Mouse (Mus musculus): ENCODE results near the gene Atf7. TPM values are rescaled to one million over a fixed set of nuclear protein-coding genes. Genes with fewer than 3 reads are reported as not detected.
"Not testable (repeated sequence)": the region's sequence is repeated elsewhere in the genome, so short reads cannot be mapped to it uniquely, and the experiment has no call there.

Gene Atf7
- total and polyA plus RNA-seq, 2 experiments from 2014 or later, result 16.2 to 20.6 TPM

DNA sequence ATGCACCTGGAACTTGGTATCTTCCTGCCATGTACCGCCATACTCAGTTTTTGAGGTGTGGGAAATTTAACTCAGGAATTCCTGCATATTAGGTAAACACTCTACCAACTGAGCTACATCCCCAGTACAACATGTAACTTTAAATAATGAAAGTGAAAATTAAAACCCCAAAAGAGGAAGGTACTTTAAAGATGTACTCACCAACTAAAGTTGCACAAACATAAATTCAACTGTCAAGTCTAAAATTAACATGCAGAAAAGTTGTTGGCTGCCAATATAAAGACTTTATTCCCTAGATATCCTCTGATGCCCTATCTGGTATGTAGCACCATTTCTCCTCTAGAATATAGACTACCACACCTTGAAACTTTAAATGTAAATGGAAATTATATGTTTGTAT is 7.6 kb downstream of the Atf7 start:
- H3K9ac ChIP-seq (replicated peaks; ENCODE audit: low read depth, low read length), result no peak overlapping the region
- ATAC-seq (ENCODE audit: insufficient read depth, low read depth), result no peak
- no peaks in the 10 kb centered on the region for H3K27me3 ChIP-seq (ENCODE audit: control insufficient read depth, insufficient read depth, low read length)
- no peaks in the 10 kb centered on the region for H3K9me3 ChIP-seq (replicated peaks; ENCODE audit: control insufficient read depth, low read length)
- H3K36me3 ChIP-seq (replicated peaks; ENCODE audit: control insufficient read depth, insufficient read depth, low read length), result peaks cover 6% of the 10 kb centered on the region
- no peak overlapping the region for H3K4me3 ChIP-seq (ENCODE audit: low read depth, low read length)
- 96% methylated on average over 1 of the region's 1 CpGs for WGBS
- H3K27ac ChIP-seq (ENCODE audit: low read depth), result no peak overlapping the region
- no peak for DNase-seq (ENCODE audit: low spot score)
- no peak for TF ChIP-seq EP300 (IDR thresholded peaks at IDR 0.05; ENCODE audit: low read depth)
- no peak for TF ChIP-seq CTCF (IDR thresholded peaks at IDR 0.05; ENCODE audit: low read depth)
- peaks cover 7% of the 10 kb centered on the region; the same call in 1 of the 2 replicates for H3K4me1 ChIP-seq (ENCODE audit: control insufficient read depth, insufficient read depth)
- no peak overlapping the region for H3K4me2 ChIP-seq (ENCODE audit: low read depth, low read length)

DNA sequence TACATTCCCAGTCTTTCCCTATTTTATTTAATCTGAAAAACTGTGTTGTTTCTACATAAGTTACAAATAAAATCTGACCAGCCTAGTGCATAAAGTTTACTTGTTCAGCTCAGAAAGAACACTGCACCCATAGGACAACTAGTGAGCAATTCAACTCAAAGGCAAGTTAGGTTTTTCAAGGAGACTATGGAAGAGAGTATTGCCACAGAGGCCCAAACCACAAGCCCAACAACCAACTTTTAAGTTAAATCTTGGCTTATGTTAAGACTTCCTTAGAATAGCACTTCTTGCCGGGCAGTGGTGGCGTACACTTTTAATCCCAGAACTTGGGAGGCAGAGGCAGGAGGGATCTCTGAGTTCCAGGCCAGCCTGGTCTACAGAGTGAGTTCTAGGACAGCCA is 9.1 kb downstream of the Atf7 start:
- 90% methylated on average over 2 of the region's 2 CpGs for WGBS
- H3K27ac ChIP-seq (ENCODE audit: low read depth), result no peak overlapping the region
- no peak overlapping the region for H3K4me3 ChIP-seq (ENCODE audit: low read depth, low read length)
- H3K27me3 ChIP-seq (ENCODE audit: control insufficient read depth, insufficient read depth, low read length), result no peaks in the 10 kb centered on the region
- peaks cover 12% of the 10 kb centered on the region for H3K36me3 ChIP-seq (replicated peaks; ENCODE audit: control insufficient read depth, insufficient read depth, low read length)
- no peak for ATAC-seq (ENCODE audit: insufficient read depth, low read depth)
- no peak for DNase-seq (ENCODE audit: low spot score)
- TF ChIP-seq CTCF (IDR thresholded peaks at IDR 0.05; ENCODE audit: low read depth), result no peak
- H3K4me2 ChIP-seq (ENCODE audit: low read depth, low read length), result no peak overlapping the region
- no peak overlapping the region for H3K9ac ChIP-seq (replicated peaks; ENCODE audit: low read depth, low read length)
- no peaks in the 10 kb centered on the region for H3K9me3 ChIP-seq (replicated peaks; ENCODE audit: control insufficient read depth, low read length)
- H3K4me1 ChIP-seq (ENCODE audit: control insufficient read depth, insufficient read depth), result peaks cover 3% of the 10 kb centered on the region; the same call in 1 of the 2 replicates

DNA sequence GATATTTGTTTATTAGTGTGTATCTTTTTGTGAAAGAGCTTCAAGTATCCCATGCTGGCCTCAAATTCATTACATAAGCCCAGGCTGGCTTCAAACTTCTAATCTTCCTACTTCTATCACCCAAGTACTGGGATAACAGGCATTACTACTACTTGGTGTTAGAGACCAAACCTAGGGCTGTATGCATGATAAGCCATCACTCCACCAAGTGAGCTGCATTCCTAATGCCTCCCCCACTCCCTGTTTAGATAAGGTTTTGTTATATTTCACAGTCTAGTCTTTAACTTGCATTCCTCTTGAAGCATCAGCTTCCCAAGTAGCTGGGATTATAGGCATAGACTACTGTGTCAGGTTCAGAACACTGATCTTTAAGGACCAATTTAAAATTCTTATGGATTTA is 11.0 kb downstream of the Atf7 start:
- Histone ChIP-seq H3K4me1 (ENCODE audit: control insufficient read depth, insufficient read depth) (peaks cover 3% of the 10 kb centered on the region; the same call in 1 of the 2 replicates), H3K36me3 (replicated peaks; ENCODE audit: control insufficient read depth, insufficient read depth, low read length) (0 out of 2 replicates have a peak, but pooled peaks cover 6% of the 10 kb centered on the region), H3K4me2 (ENCODE audit: low read depth, low read length) (no peak overlapping the region), H3K27me3 (ENCODE audit: control insufficient read depth, insufficient read depth, low read length) (no peaks in the 10 kb centered on the region), H3K9ac (replicated peaks; ENCODE audit: low read depth, low read length) (no peak overlapping the region), H3K4me3 (ENCODE audit: low read depth, low read length) (no peak overlapping the region), H3K9me3 (replicated peaks; ENCODE audit: control insufficient read depth, low read length) (no peaks in the 10 kb centered on the region), H3K27ac (ENCODE audit: low read depth) (no peak overlapping the region)
- TF ChIP-seq EP300 (IDR thresholded peaks at IDR 0.05; ENCODE audit: low read depth), result no peak
- TF ChIP-seq CTCF (IDR thresholded peaks at IDR 0.05; ENCODE audit: low read depth), result no peak
- no peak for DNase-seq (ENCODE audit: low spot score)
- no peak for ATAC-seq (ENCODE audit: insufficient read depth, low read depth)

DNA sequence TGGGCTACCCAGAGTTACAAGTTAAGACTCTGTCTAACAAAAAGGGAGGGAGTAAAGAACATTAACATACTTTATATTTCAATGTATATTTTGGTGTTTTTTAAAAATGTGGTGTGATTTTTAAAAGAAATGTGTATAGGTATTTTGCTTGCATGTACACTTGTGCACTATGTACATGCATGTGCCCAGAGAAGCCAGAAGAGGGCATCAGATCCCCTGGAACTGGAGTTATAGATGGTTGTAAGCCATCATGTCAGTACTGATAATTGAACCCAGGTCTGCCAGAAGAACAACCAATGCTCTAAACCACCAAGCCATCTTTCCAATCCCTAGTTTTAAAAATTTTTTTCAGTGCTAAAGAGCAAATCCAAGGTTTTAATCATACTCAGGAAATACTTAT is 12.3 kb downstream of the Atf7 start:
- Histone ChIP-seq H3K27ac (ENCODE audit: low read depth) (no peak overlapping the region), H3K4me1 (ENCODE audit: control insufficient read depth, insufficient read depth) (peaks cover 8% of the 10 kb centered on the region), H3K27me3 (ENCODE audit: control insufficient read depth, insufficient read depth, low read length) (no peaks in the 10 kb centered on the region), H3K9me3 (replicated peaks; ENCODE audit: control insufficient read depth, low read length) (no peaks in the 10 kb centered on the region), H3K9ac (replicated peaks; ENCODE audit: low read depth, low read length) (no peak overlapping the region), H3K4me3 (ENCODE audit: low read depth, low read length) (no peak overlapping the region), H3K4me2 (ENCODE audit: low read depth, low read length) (no peak overlapping the region), H3K36me3 (replicated peaks; ENCODE audit: control insufficient read depth, insufficient read depth, low read length) (0 out of 2 replicates have a peak, but pooled peaks cover 6% of the 10 kb centered on the region)
- TF ChIP-seq EP300 (IDR thresholded peaks at IDR 0.05; ENCODE audit: low read depth) (no peak), CTCF (IDR thresholded peaks at IDR 0.05; ENCODE audit: low read depth) (peak; percentile 29)
- ATAC-seq (ENCODE audit: insufficient read depth, low read depth) (no peak), DNase-seq (ENCODE audit: low spot score) (no peak)

DNA sequence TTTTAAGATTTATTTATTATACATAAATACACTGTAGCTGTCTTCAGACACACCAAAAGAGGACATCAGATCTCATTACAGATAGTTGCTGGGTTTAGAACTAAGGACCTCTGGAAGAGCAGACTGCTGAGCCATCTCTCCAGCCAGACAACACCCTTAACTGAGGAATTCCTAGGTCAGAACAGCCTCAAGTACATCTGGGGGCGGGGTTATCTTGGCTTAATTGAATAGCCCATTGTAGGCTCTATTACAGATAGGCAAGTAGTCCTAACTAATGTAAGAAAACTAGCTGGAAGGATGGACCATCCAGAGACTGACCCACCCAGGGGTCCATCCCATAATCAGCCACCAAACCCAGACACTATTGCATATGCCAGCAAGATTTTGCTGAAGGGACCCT is 16.7 kb downstream of the Atf7 start:
- H3K27me3 ChIP-seq (ENCODE audit: control insufficient read depth, insufficient read depth, low read length); H3K4me3 ChIP-seq (ENCODE audit: low read depth, low read length); H3K36me3 ChIP-seq (replicated peaks; ENCODE audit: control insufficient read depth, insufficient read depth, low read length); H3K9me3 ChIP-seq (replicated peaks; ENCODE audit: control insufficient read depth, low read length); ATAC-seq (ENCODE audit: insufficient read depth, low read depth); H3K9ac ChIP-seq (replicated peaks; ENCODE audit: low read depth, low read length); H3K4me1 ChIP-seq (ENCODE audit: control insufficient read depth, insufficient read depth); H3K4me2 ChIP-seq (ENCODE audit: low read depth, low read length); DNase-seq (ENCODE audit: low spot score); H3K27ac ChIP-seq (ENCODE audit: low read depth): not testable (repeated sequence)
- WGBS, result 45% methylated on average over 1 of the region's 1 CpGs

DNA sequence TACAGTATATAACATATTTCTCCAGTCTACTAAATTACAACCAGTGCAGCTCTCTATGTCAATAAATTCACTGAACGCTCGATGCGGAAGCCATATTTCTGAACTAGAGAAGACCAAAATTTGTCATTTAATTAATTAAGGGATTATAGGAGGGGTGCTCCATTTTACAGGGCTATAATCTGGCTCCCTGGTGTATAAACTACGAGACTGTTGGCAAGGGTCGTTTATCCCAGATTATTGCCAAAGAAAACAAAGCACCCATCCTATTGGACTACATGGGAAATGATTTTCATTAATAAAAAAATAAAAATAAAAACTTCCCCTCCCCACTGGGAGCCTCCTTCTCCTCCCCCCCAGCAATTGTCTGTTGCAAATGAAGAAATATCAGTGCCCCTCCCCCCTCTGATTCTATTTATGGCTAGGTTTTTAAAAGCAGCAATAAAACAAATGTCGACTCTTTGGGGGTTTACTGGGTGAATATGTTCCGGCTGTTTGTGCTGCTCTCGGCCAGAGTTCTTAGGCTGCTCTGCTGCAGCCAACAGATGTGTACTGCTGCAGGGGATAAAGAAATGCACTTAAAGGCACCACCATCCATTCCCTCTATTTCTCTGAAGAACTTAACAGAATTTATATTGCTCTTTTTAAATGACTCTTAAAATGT is 31.1 kb downstream of the Atf7 start:
- no peaks in the 10 kb centered on the region for H3K27me3 ChIP-seq (ENCODE audit: control insufficient read depth, insufficient read depth, low read length)
- WGBS, result 55% methylated on average over 8 of the region's 8 CpGs
- no peaks in the 10 kb centered on the region for H3K9me3 ChIP-seq (replicated peaks; ENCODE audit: control insufficient read depth, low read length)
- H3K4me3 ChIP-seq (ENCODE audit: low read depth, low read length), result no peak overlapping the region
- no peak overlapping the region for H3K9ac ChIP-seq (replicated peaks; ENCODE audit: low read depth, low read length)
- no peak overlapping the region for H3K27ac ChIP-seq (ENCODE audit: low read depth)
- no peak for TF ChIP-seq CTCF (IDR thresholded peaks at IDR 0.05; ENCODE audit: low read depth)
- TF ChIP-seq EP300 (IDR thresholded peaks at IDR 0.05; ENCODE audit: low read depth), result no peak
- DNase-seq (ENCODE audit: low spot score), result no peak
- H3K4me1 ChIP-seq (ENCODE audit: control insufficient read depth, insufficient read depth), result peaks cover 13% of the 10 kb centered on the region
- peaks cover 9% of the 10 kb centered on the region; the same call in 1 of the 2 replicates for H3K36me3 ChIP-seq (replicated peaks; ENCODE audit: control insufficient read depth, insufficient read depth, low read length)
- H3K4me2 ChIP-seq (ENCODE audit: low read depth, low read length), result 0 out of 2 replicates have a peak overlapping the region, but pooled peaks have one; percentile 1
- ATAC-seq (ENCODE audit: insufficient read depth, low read depth), result no peak

Measured in heart, postnatal 0 days (tissue).